Mouse (Mus musculus): ENCODE data around the gene Olfr504.

DNA sequence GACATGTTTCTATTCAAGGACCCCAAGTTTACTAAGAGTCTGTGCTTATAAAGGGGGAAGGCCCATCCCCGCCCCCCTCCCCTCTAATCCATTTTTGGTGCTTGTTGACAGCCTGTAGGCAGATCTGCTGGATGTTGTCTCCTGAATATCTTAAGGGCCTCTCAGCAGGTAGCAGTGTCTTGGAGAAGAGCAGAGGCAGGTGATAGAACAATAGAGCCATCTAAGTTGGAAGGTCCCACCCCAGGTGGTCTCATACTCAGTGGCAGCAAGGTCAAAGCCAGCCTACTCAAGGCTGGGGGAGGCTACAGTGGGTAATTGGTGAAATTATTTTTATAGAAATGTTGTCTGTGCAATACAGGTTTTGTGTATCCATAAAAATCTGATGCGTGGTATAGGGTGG lies 48.5 kb upstream of the Olfr504 start:
- no peak for TF ChIP-seq POLR2A (IDR thresholded peaks at IDR 0.05; ENCODE audit: borderline replicate concordance, extremely low read depth, insufficient read depth, insufficient read length, poor library complexity, severe bottlenecking)
- no peak for TF ChIP-seq CTCF (IDR thresholded peaks at IDR 0.05; ENCODE audit: borderline replicate concordance, extremely low read depth, insufficient read depth, insufficient read length)

All from brain, embryonic 14.5 days (tissue).